Mouse (Mus musculus) fibroblast of lung, adult 2 months (primary cell): ENCODE results near the gene C2cd5.
"Not testable (repeated sequence)": the region's sequence is repeated elsewhere in the genome, so short reads cannot be mapped to it uniquely, and the experiment has no call there.

Source experiments
- DNase-seq: peaks from one replicate; pipeline ENCODE4 v3.0.0-alpha.2; 2011; ENCODE audit warnings: low read depth

C2cd5 gene

GRCm38 (mm10) chr6:143020146-143020545 lies 79.8 kb downstream of the C2cd5 start:
- no peak for DNase-seq

GRCm38 (mm10) chr6:143012513-143013215 lies 87.3 kb downstream of the C2cd5 start:
- no peak for DNase-seq

- no peak for DNase-seq
Measured at GRCm38 (mm10) chr6:143008865-143009264, 91.1 kb downstream of the C2cd5 start.

GRCm38 (mm10) chr6:143005209-143005608 lies 94.7 kb downstream of the C2cd5 start:
- DNase-seq, result not testable (repeated sequence)

- DNase-seq, result no peak
Measured at GRCm38 (mm10) chr6:143004801-143005200, 95.1 kb downstream of the C2cd5 start.

GRCm38 (mm10) chr6:142998221-142998999 lies 101.5 kb downstream of the C2cd5 start:
- DNase-seq, result peak; percentile 42

- DNase-seq, result no peak
Measured at GRCm38 (mm10) chr6:142996887-142997286, 103.1 kb downstream of the C2cd5 start.

GRCm38 (mm10) chr6:142995567-142995966 lies 104.4 kb downstream of the C2cd5 start:
- peak; percentile 59 for DNase-seq

GRCm38 (mm10) chr6:142994821-142995220 lies 105.1 kb downstream of the C2cd5 start:
- no peak for DNase-seq

GRCm38 (mm10) chr6:142993705-142994698 lies 105.9 kb downstream of the C2cd5 start:
- DNase-seq, result no peak

GRCm38 (mm10) chr6:142992971-142993370 lies 107.0 kb downstream of the C2cd5 start:
- DNase-seq, result no peak

GRCm38 (mm10) chr6:142992099-142992498 lies 107.8 kb downstream of the C2cd5 start:
- no peak for DNase-seq

- no peak for DNase-seq
Measured at GRCm38 (mm10) chr6:142991391-142992059, 108.4 kb downstream of the C2cd5 start.

- DNase-seq, result no peak
Measured at GRCm38 (mm10) chr6:142990516-142990915, 109.4 kb downstream of the C2cd5 start.

GRCm38 (mm10) chr6:142989495-142989894 lies 110.4 kb downstream of the C2cd5 start:
- DNase-seq, result no peak

- DNase-seq, result no peak
Measured at GRCm38 (mm10) chr6:142988753-142989152, 111.2 kb downstream of the C2cd5 start.

GRCm38 (mm10) chr6:142988231-142988630 lies 111.7 kb downstream of the C2cd5 start:
- no peak for DNase-seq

GRCm38 (mm10) chr6:142987616-142988015 lies 112.3 kb downstream of the C2cd5 start:
- DNase-seq, result no peak

GRCm38 (mm10) chr6:142986706-142987105 lies 113.2 kb downstream of the C2cd5 start:
- DNase-seq, result not testable (repeated sequence)

GRCm38 (mm10) chr6:142985561-142986238 lies 114.2 kb downstream of the C2cd5 start:
- DNase-seq, result not testable (repeated sequence)
